Mouse (Mus musculus): Measurements from ENCODE around the gene Atf1.
"Not testable (repeated sequence)": the region's sequence is repeated elsewhere in the genome, so short reads cannot be mapped to it uniquely, and the experiment has no call there.

Atf1 gene

DNA sequence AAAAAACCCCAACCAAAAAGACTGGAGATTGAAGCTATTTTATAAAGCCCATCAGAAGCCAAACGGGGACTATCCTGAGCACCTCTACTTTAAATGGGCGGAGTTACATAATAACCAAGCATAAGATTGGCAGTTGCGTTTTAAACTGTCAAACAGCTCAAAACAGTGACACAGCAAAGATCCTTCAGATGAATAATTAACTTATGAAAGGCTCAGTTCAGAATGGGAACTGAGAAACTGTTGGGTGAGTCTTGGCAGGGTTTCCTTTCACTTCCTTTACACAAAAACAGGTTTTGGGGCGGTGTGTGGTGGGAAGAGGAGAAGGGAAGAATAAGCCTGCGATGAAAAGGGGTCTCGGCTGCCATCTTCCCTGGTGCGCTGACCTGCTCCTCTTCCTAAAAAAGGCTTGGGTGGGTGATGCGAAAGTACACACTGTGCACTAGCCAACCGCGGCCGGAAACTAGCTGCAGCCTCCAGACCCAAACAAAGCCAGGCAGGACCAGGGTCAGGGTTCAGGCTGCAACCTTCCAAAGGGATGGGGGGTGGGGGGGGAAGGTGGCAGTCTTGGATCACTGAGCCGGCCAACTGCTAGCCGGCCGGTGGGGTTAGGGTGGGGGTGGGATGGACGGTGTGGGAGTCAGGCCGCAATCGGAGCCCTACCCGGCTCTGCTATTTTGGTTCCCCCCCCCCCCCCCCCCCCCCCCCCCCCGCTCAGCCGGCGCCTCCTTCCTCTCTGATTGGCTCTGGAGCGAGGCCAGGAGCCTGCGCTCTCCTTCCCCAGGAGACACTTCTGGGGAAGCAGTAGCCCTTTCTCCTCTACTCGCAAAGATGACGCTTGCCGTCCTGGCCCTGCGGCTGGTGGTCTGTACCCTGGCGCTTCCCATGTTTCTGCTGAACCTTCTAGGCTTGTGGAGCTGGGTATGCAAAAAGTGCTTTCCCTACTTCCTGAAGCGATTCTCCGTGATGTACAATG is 76.7 kb downstream of the Atf1 start, which contains the start of gene Mettl7a1:
TSS of gene Mettl7a1 (plus strand) at position 122 of the 973 bp plus-strand sequence.
- peak; percentile 79 to 82 for DNase-seq (ENCODE audit: low spot score in 2 of 2)

DNA sequence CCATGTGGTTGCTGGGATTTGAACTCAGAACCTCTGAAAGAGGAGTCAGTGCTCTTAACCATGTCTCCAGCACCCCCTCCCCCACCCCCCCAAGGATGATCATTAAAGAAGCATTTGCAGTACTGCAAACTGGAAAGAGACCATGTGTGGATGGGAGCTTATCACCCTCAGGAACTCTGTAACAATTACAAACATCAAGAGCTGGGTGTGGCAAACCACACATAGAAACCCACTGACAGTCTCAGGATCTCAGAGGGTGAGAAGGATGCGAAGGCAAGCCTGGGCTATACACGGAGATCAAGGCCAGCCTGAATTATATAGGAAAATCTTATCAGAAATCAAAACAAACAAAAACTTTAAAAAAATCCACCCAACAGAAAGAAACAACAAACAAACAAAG is 78.6 kb downstream of the Atf1 start:
- no peak for DNase-seq (ENCODE audit: low spot score in 2 of 2)

DNA sequence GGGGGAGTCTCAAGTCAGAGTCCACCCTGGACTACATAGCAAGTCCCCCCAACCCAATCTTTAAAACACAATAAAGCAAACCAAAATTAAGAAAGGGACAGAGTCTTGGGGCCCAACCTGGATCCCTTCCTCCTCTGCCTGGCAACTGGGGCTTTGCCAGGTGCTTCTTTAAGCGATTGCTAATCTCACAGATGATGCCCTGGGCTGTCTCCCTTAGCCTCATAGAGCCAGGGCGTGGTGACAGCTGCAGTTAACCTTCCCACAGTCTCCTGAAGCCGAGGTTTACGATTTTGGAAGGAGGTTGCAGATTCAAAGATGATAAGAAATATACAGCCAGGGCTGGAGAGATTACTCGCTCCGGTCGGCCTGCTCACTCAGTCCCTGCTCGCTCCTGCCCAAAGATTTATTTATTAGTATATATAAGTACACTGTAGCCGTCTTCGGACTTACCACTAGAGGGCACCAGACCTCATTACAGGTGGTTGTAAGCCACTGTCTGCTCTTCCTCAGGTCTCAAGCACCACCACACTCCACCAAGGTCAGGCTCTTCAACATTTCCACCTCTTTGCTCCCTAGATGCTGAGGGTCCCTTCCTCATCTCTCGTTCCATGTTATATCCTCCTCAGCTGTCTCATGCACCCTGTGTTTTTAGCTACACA is 79.9 kb downstream of the Atf1 start:
- not testable (repeated sequence) for DNase-seq (ENCODE audit: low spot score in 2 of 2)
